1 mouse cellular context compared by ENCODE assay signal in the genomic region with DNA sequence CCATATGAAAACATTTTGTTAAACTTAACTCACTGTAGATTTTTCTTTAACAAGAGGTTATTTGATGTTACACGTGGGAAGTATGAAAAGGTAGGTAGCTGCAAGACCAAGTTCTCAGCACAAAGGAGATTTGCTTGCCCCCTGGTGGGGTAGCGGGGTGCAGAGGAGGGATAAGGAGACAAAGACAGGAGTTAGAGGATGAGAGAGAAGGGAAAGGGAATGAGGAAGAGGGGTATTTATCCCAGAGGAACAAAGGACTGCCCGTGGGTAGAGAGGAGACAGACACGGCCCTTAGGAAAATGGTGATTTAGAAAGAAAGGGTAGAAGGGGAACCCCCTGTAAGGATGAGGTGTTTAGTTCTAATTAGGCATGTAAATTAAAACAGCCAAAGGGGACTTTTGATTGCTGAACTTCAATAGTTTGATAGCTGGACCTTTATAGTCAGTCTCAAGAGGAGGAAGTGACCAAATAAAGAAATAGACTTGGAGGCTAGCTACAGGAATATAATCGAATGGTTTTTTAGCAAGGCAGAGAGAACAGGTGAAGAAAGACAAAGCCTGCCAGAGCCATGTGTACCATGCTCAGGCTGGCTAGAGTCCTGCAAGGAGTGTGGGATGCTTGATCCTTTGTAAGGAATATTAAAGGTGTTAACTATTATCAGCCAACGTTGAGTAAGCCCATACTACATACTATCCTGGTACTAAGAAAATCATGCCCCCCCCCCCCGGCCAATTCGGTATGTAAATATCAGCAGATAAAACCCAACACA.
TF ChIP-seq lines count a peak whose summit lies in the region.

No protein-coding gene starts in this region.

TF ChIP-seq in CH12.LX, 34 proteins besides CTCF, POLR2A, EP300 and RAD21:
- TF ChIP-seq SMC3 (IDR thresholded peaks at IDR 0.05; ENCODE audit: low read depth, low read length) (no peak), KAT2A (IDR thresholded peaks at IDR 0.05; ENCODE audit: insufficient replicate concordance, low read length) (no peak), CHD2 (IDR thresholded peaks at IDR 0.05; ENCODE audit: low read length) (no peak), MXI1 (IDR thresholded peaks at IDR 0.05; ENCODE audit: low read depth, low read length) (no peak), USF1 (IDR thresholded peaks at IDR 0.05; ENCODE audit: low read depth, low read length) (no peak), USF2 (conservative IDR thresholded peaks at IDR 0.05; ENCODE audit: low read depth, low read length) (no peak), ZKSCAN1 (IDR thresholded peaks at IDR 0.05; ENCODE audit: borderline replicate concordance, low read depth, low read length) (no peak), CHD1 (IDR thresholded peaks at IDR 0.05; ENCODE audit: low read depth, low read length) (no peak)
